Mouse (Mus musculus) brain, embryonic 14.5 days (tissue): ENCODE results near the gene Gkap1. TPM values are rescaled to one million over a fixed set of nuclear protein-coding genes. Genes with fewer than 3 reads are reported as not detected.

Source experiments
- DNase-seq: peaks from one replicate; pipeline ENCODE4 v3.0.0-alpha.2; 2011; ENCODE audit warnings: low read depth
- CTCF ChIP-seq: fragments of 200-500 bp; IDR thresholded peaks from 2 replicates; pipeline ENCODE4 v1.5.1; 2012; ENCODE audit warnings: inconsistent platforms, mild to moderate bottlenecking, moderate library complexity, borderline replicate concordance; ENCODE audit not compliant: insufficient read depth, insufficient read length; ENCODE audit errors: extremely low read depth
- POLR2A ChIP-seq: fragments of 200-500 bp; IDR thresholded peaks from 2 replicates; pipeline ENCODE4 v1.6.1; 2012; ENCODE audit warnings: mild to moderate bottlenecking, inconsistent platforms, borderline replicate concordance; ENCODE audit not compliant: poor library complexity, insufficient read depth, insufficient read length, severe bottlenecking; ENCODE audit errors: extremely low read depth
- polyA plus RNA-seq: library from polyadenylated mRNA; depleted of rRNA; stranded (reverse); fragments of >200 nt; gene quantifications from 2 replicates; pipeline ENCODE4 v1.2.3, GENCODE M21; 2012

The Gkap1 gene
- polyA plus RNA-seq, 1 experiment, result 29.5 TPM

- DNase-seq, result no peak
- no peak for TF ChIP-seq POLR2A
- no peak for TF ChIP-seq CTCF
Observed at GRCm38 (mm10) chr13:58213801-58214200, 61.7 kb downstream of the Gkap1 start.

GRCm38 (mm10) chr13:58212530-58212929 lies 63.0 kb downstream of the Gkap1 start:
- TF ChIP-seq CTCF (no peak), POLR2A (no peak)
- DNase-seq, result no peak

- DNase-seq, result no peak
- TF ChIP-seq POLR2A (no peak), CTCF (no peak)
Observed at GRCm38 (mm10) chr13:58210441-58210840, 65.1 kb downstream of the Gkap1 start.

- DNase-seq, result no peak
- TF ChIP-seq CTCF (no peak), POLR2A (no peak)
Observed at GRCm38 (mm10) chr13:58206084-58206483, 69.4 kb downstream of the Gkap1 start.

- no peak for DNase-seq
- no peak for TF ChIP-seq POLR2A
- no peak for TF ChIP-seq CTCF
Observed at GRCm38 (mm10) chr13:58204986-58205385, 70.5 kb downstream of the Gkap1 start.

- DNase-seq, result no peak
- TF ChIP-seq CTCF, result no peak
- no peak for TF ChIP-seq POLR2A
Observed at GRCm38 (mm10) chr13:58204202-58204601, 71.3 kb downstream of the Gkap1 start.

GRCm38 (mm10) chr13:58202903-58203302 lies 72.6 kb downstream of the Gkap1 start:
- DNase-seq, result no peak
- TF ChIP-seq POLR2A, result no peak
- TF ChIP-seq CTCF, result no peak

- no peak for TF ChIP-seq CTCF
- no peak for TF ChIP-seq POLR2A
- DNase-seq, result no peak
Observed at GRCm38 (mm10) chr13:58201908-58202307, 73.6 kb downstream of the Gkap1 start.

GRCm38 (mm10) chr13:58201343-58201742 lies 74.2 kb downstream of the Gkap1 start:
- TF ChIP-seq CTCF, result no peak
- no peak for TF ChIP-seq POLR2A

GRCm38 (mm10) chr13:58197981-58198640 lies 77.4 kb downstream of the Gkap1 start:
- TF ChIP-seq POLR2A, result no peak
- TF ChIP-seq CTCF, result no peak
- no peak for DNase-seq

More at GRCm38 (mm10) chr13:58201343-58201742, 74.2 kb downstream of the Gkap1 start:
- DNase-seq, result no peak

- no peak for DNase-seq
- no peak for TF ChIP-seq POLR2A
- no peak for TF ChIP-seq CTCF
Observed at GRCm38 (mm10) chr13:58197211-58197610, 78.3 kb downstream of the Gkap1 start.

GRCm38 (mm10) chr13:58194908-58195307 lies 80.6 kb downstream of the Gkap1 start:
- TF ChIP-seq CTCF, result no peak
- no peak for TF ChIP-seq POLR2A
- DNase-seq, result no peak

GRCm38 (mm10) chr13:58193221-58193620 lies 82.3 kb downstream of the Gkap1 start:
- TF ChIP-seq POLR2A (no peak), CTCF (no peak)
- DNase-seq, result no peak

- TF ChIP-seq CTCF, result no peak
- TF ChIP-seq POLR2A, result no peak
- DNase-seq, result no peak
Observed at GRCm38 (mm10) chr13:58192146-58192545, 83.4 kb downstream of the Gkap1 start.
